Mouse (Mus musculus): ENCODE measurements at regions not wholly inside any gene's neighbourhood (a gene's known extent, or its start where the extent isn't known, plus 50 kb on each side); places are given as distances from the start of the nearest gene placed in this dataset.

- H3K4me2 ChIP-seq (ENCODE audit: low read depth, low read length), result no peak overlapping the region
- H3K27ac ChIP-seq (ENCODE audit: low read depth, low read length), result peak overlapping the region; percentile 48; the same call in 1 of the 2 replicates
- peaks cover 3% of the 10 kb centered on the region; the same call in 1 of the 2 replicates for H3K4me1 ChIP-seq (ENCODE audit: control insufficient read depth, insufficient read depth, low read length)
- ATAC-seq (ENCODE audit: low read depth), result no peak
- H3K4me3 ChIP-seq (ENCODE audit: low read depth, low read length), result no peak overlapping the region
- no peak overlapping the region for H3K9ac ChIP-seq (replicated peaks; ENCODE audit: low read depth, low read length)
- no peaks in the 10 kb centered on the region for H3K36me3 ChIP-seq (ENCODE audit: control insufficient read depth, insufficient read depth, low read length)
- 16% methylated on average over 7 of the region's 7 CpGs for WGBS
- no peaks in the 10 kb centered on the region for H3K9me3 ChIP-seq (ENCODE audit: control insufficient read depth, low read length)
- no peaks in the 10 kb centered on the region for H3K27me3 ChIP-seq (ENCODE audit: control insufficient read depth, insufficient read depth, low read length)
Measured at GRCm38 (mm10) chr4:54611990-54612980, 332.6 kb upstream of the Zfp462 start.

DNA sequence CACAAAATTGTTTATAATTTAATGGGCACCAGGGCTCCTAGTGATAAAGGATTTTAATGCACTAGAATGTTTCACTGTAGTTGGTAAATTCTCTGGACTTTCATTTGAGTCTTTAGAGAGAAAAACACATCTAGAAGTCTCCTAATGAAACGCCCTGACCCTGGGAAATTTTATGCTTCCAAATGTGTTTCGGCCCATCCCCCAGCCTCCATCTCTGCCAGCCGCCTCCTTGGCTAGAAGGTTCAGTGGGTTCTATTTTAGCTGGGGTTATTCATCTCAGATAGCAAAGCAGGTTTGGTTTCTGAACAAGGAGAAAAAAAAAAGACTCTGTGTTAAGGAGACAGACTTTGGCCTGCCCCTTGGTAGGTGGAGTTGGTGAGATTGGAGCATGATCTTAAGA lies 331.8 kb upstream of the Zfp462 start:
- Histone ChIP-seq H3K4me2 (ENCODE audit: low read depth, low read length) (no peak overlapping the region), H3K4me1 (ENCODE audit: control insufficient read depth, insufficient read depth, low read length) (peaks cover 3% of the 10 kb centered on the region; the same call in 1 of the 2 replicates), H3K9ac (replicated peaks; ENCODE audit: low read depth, low read length) (no peak overlapping the region), H3K4me3 (ENCODE audit: low read depth, low read length) (no peak overlapping the region), H3K36me3 (ENCODE audit: control insufficient read depth, insufficient read depth, low read length) (no peaks in the 10 kb centered on the region), H3K27ac (ENCODE audit: low read depth, low read length) (no peak overlapping the region), H3K9me3 (ENCODE audit: control insufficient read depth, low read length) (no peaks in the 10 kb centered on the region), H3K27me3 (ENCODE audit: control insufficient read depth, insufficient read depth, low read length) (no peaks in the 10 kb centered on the region)
- WGBS, result 19% methylated on average over 3 of the region's 3 CpGs
- ATAC-seq (ENCODE audit: low read depth), result no peak

DNA sequence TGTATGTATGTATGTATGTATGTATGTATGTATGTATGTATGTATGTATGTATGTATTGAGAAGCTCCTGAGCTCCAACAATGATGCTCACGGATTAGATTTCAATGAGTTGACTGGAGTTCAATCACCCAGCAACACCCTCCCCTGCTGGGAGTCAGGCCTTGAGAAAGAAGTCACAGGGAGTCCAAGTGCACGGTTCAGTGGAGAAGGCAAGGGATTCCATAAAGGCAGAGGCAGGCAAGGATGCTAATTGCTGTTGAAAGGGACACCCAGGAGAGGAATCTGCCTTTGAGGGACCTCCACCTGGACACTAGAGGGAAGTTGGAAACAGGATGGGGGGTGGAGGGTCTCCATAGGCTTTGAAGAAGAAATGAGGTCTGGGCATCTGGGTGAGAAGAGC lies 331.2 kb upstream of the Zfp462 start:
- WGBS, result 16% methylated on average over 2 of the region's 2 CpGs
- no peaks in the 10 kb centered on the region for H3K27me3 ChIP-seq (ENCODE audit: control insufficient read depth, insufficient read depth, low read length)
- no peak overlapping the region for H3K27ac ChIP-seq (ENCODE audit: low read depth, low read length)

GRCm38 (mm10) chr4:54615886-54616285 lies 329.0 kb upstream of the Zfp462 start:
- no peak for ATAC-seq (ENCODE audit: low read depth)
- WGBS, result 55% methylated on average over 1 of the region's 1 CpGs
- Histone ChIP-seq H3K9ac (replicated peaks; ENCODE audit: low read depth, low read length) (no peak overlapping the region), H3K27ac (ENCODE audit: low read depth, low read length) (no peak overlapping the region), H3K4me1 (ENCODE audit: control insufficient read depth, insufficient read depth, low read length) (peaks cover 3% of the 10 kb centered on the region; the same call in 1 of the 2 replicates), H3K4me2 (ENCODE audit: low read depth, low read length) (no peak overlapping the region), H3K9me3 (ENCODE audit: control insufficient read depth, low read length) (no peaks in the 10 kb centered on the region), H3K27me3 (ENCODE audit: control insufficient read depth, insufficient read depth, low read length) (no peaks in the 10 kb centered on the region), H3K4me3 (ENCODE audit: low read depth, low read length) (no peak overlapping the region), H3K36me3 (ENCODE audit: control insufficient read depth, insufficient read depth, low read length) (no peaks in the 10 kb centered on the region)

More for the DNA sequence above, 331.2 kb upstream of the Zfp462 start:
- no peak for ATAC-seq (ENCODE audit: low read depth)
- Histone ChIP-seq H3K9me3 (ENCODE audit: control insufficient read depth, low read length) (no peaks in the 10 kb centered on the region), H3K9ac (replicated peaks; ENCODE audit: low read depth, low read length) (no peak overlapping the region), H3K4me2 (ENCODE audit: low read depth, low read length) (no peak overlapping the region), H3K4me1 (ENCODE audit: control insufficient read depth, insufficient read depth, low read length) (peaks cover 3% of the 10 kb centered on the region; the same call in 1 of the 2 replicates), H3K4me3 (ENCODE audit: low read depth, low read length) (no peak overlapping the region), H3K36me3 (ENCODE audit: control insufficient read depth, insufficient read depth, low read length) (no peaks in the 10 kb centered on the region)

- peak; percentile 75 for ATAC-seq (ENCODE audit: low read depth)
- H3K27ac ChIP-seq (ENCODE audit: low read depth, low read length), result peak overlapping the region; percentile 16
Measured at GRCm38 (mm10) chr4:54624024-54624873, 320.6 kb upstream of the Zfp462 start.

DNA sequence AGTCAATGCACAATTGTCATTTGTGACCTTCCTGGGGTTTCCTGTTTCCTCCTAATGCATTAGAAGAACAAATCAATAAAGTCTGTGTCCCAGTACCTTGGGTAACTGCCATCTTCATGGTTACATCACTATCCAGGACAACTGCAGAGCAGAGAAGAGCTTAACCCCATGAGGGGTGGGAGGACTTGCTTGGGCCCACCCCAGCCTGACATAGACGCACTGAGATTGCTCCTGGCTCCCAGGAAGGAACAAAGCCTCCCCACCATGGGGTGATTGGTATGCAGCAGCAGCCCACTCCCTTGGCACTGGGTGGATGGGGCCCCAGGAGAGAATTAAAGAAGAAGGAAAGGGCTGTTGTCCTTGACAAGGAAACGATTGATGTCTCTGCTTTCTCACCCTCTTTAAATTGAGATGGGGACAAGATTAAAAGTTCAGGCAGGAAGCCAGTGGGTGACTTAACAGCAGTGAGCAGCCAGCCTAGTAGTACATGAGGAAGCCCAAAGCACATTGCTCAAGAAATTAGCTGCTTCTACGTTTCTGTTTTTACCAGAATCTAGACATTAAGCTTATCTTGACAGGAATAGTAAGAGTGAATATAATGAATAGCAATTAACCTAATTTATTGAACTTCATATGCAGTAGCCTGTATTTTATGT lies 307.7 kb upstream of the Zfp462 start:
- peak; percentile 94 for ATAC-seq (ENCODE audit: low read depth)
- Histone ChIP-seq H3K9ac (replicated peaks; ENCODE audit: low read depth, low read length) (no peak overlapping the region), H3K27me3 (ENCODE audit: control insufficient read depth, insufficient read depth, low read length) (no peaks in the 10 kb centered on the region), H3K4me2 (ENCODE audit: low read depth, low read length) (no peak overlapping the region), H3K4me3 (ENCODE audit: low read depth, low read length) (no peak overlapping the region), H3K36me3 (ENCODE audit: control insufficient read depth, insufficient read depth, low read length) (no peaks in the 10 kb centered on the region), H3K9me3 (ENCODE audit: control insufficient read depth, low read length) (no peaks in the 10 kb centered on the region), H3K27ac (ENCODE audit: low read depth, low read length) (no peak overlapping the region), H3K4me1 (ENCODE audit: control insufficient read depth, insufficient read depth, low read length) (no peaks in the 10 kb centered on the region)
- 14% methylated on average over 3 of the region's 3 CpGs for WGBS

More at GRCm38 (mm10) chr4:54624024-54624873, 320.6 kb upstream of the Zfp462 start:
- no peaks in the 10 kb centered on the region for H3K27me3 ChIP-seq (ENCODE audit: control insufficient read depth, insufficient read depth, low read length)
- H3K9ac ChIP-seq (replicated peaks; ENCODE audit: low read depth, low read length), result no peak overlapping the region
- no peak overlapping the region for H3K4me2 ChIP-seq (ENCODE audit: low read depth, low read length)
- H3K4me3 ChIP-seq (ENCODE audit: low read depth, low read length), result no peak overlapping the region
- no peaks in the 10 kb centered on the region for H3K9me3 ChIP-seq (ENCODE audit: control insufficient read depth, low read length)
- H3K36me3 ChIP-seq (ENCODE audit: control insufficient read depth, insufficient read depth, low read length), result no peaks in the 10 kb centered on the region
- WGBS, result 55% methylated on average over 20 of the region's 20 CpGs
- 0 out of 2 replicates have a peak, but pooled peaks cover 3% of the 10 kb centered on the region for H3K4me1 ChIP-seq (ENCODE audit: control insufficient read depth, insufficient read depth, low read length)

DNA sequence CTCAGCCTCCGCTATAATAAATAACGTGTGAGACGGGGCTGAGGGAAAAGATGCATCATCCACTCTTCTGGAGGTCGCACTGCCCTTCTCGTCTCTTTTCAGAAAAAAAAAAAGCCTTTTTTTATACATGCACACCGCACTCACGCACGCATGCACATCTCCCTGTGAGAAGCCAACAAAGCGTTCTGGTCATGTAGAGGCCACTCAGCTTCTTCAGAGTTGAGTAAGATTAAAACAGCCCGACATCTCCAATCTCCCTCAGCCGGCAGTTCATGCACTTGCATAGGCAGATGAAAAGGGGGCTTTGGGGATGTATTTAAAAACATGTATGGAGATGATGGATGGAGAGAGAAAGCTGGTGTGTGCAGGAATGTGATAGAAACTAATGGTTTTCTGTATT lies 298.8 kb upstream of the Zfp462 start:
- ATAC-seq (ENCODE audit: low read depth), result no peak
- 67% methylated on average over 11 of the region's 11 CpGs for WGBS
- Histone ChIP-seq H3K9ac (replicated peaks; ENCODE audit: low read depth, low read length) (no peak overlapping the region), H3K27me3 (ENCODE audit: control insufficient read depth, insufficient read depth, low read length) (no peaks in the 10 kb centered on the region), H3K36me3 (ENCODE audit: control insufficient read depth, insufficient read depth, low read length) (no peaks in the 10 kb centered on the region), H3K4me2 (ENCODE audit: low read depth, low read length) (no peak overlapping the region), H3K27ac (ENCODE audit: low read depth, low read length) (no peak overlapping the region), H3K4me3 (ENCODE audit: low read depth, low read length) (no peak overlapping the region), H3K4me1 (ENCODE audit: control insufficient read depth, insufficient read depth, low read length) (peaks cover 5% of the 10 kb centered on the region; the same call in 1 of the 2 replicates), H3K9me3 (ENCODE audit: control insufficient read depth, low read length) (no peaks in the 10 kb centered on the region)

GRCm38 (mm10) chr4:54646459-54646858 lies 298.4 kb upstream of the Zfp462 start:
- Histone ChIP-seq H3K4me1 (ENCODE audit: control insufficient read depth, insufficient read depth, low read length) (peaks cover 5% of the 10 kb centered on the region; the same call in 1 of the 2 replicates), H3K27me3 (ENCODE audit: control insufficient read depth, insufficient read depth, low read length) (no peaks in the 10 kb centered on the region), H3K9ac (replicated peaks; ENCODE audit: low read depth, low read length) (no peak overlapping the region), H3K4me2 (ENCODE audit: low read depth, low read length) (no peak overlapping the region), H3K4me3 (ENCODE audit: low read depth, low read length) (no peak overlapping the region), H3K27ac (ENCODE audit: low read depth, low read length) (0 out of 2 replicates have a peak overlapping the region, but pooled peaks have one; percentile 28), H3K9me3 (ENCODE audit: control insufficient read depth, low read length) (no peaks in the 10 kb centered on the region), H3K36me3 (ENCODE audit: control insufficient read depth, insufficient read depth, low read length) (no peaks in the 10 kb centered on the region)
- no peak for ATAC-seq (ENCODE audit: low read depth)
- WGBS, result 55% methylated on average over 8 of the region's 8 CpGs

Data from neural tube, embryonic 14.5 days (tissue).